Mouse (Mus musculus) spleen, postnatal 36 days (tissue): ENCODE data around the gene Ctla4.

Source experiments
- DNase-seq, 2 experiments: peaks; one replicate each; pipeline ENCODE4 v3.0.0; 2022; ENCODE audit warnings: low spot score in 2 of 2, mixed read lengths in 1 of 2

Gene Ctla4

GRCm38 (mm10) chr1:60920493-60921355, 33.9 kb downstream of the Ctla4 start:
- DNase-seq, result no peak

- DNase-seq, result no peak
These were observed 42.2 kb downstream of the Ctla4 start for GRCm38 (mm10) chr1:60929036-60929435.

GRCm38 (mm10) chr1:60930397-60930796, 43.6 kb downstream of the Ctla4 start:
- no peak for DNase-seq

- no peak for DNase-seq
These were observed 49.3 kb downstream of the Ctla4 start for GRCm38 (mm10) chr1:60935968-60936581.

GRCm38 (mm10) chr1:60936963-60937711, 50.3 kb downstream of the Ctla4 start:
- DNase-seq, result no peak

GRCm38 (mm10) chr1:60938256-60938655, 51.5 kb downstream of the Ctla4 start:
- no peak for DNase-seq

- no peak for DNase-seq
These were observed 52.2 kb downstream of the Ctla4 start for GRCm38 (mm10) chr1:60938974-60939373.

- no peak for DNase-seq
These were observed 53.2 kb downstream of the Ctla4 start for GRCm38 (mm10) chr1:60940023-60940422.

- DNase-seq, result peak in 1 of 2 experiments; percentile 27
These were observed 53.8 kb downstream of the Ctla4 start for GRCm38 (mm10) chr1:60940620-60941019.

GRCm38 (mm10) chr1:60941056-60942048, 54.6 kb downstream of the Ctla4 start:
- peak; percentile 52 to 58 for DNase-seq

GRCm38 (mm10) chr1:60942921-60943320, 56.1 kb downstream of the Ctla4 start:
- no peak for DNase-seq

GRCm38 (mm10) chr1:60945633-60946401, 59.0 kb downstream of the Ctla4 start:
- DNase-seq, result no peak

- DNase-seq, result no peak
These were observed 61.3 kb downstream of the Ctla4 start for GRCm38 (mm10) chr1:60948112-60948511.

- DNase-seq, result no peak
These were observed 66.2 kb downstream of the Ctla4 start for GRCm38 (mm10) chr1:60952958-60953357.

GRCm38 (mm10) chr1:60953686-60954085, 66.9 kb downstream of the Ctla4 start:
- no peak for DNase-seq

- DNase-seq, result peak in 1 of 2 experiments; percentile 33
These were observed 68.0 kb downstream of the Ctla4 start for GRCm38 (mm10) chr1:60954759-60955158.

GRCm38 (mm10) chr1:60955186-60955585, 68.4 kb downstream of the Ctla4 start:
- no peak for DNase-seq

GRCm38 (mm10) chr1:60956196-60956595, 69.4 kb downstream of the Ctla4 start:
- no peak for DNase-seq

- no peak for DNase-seq
These were observed 71.5 kb downstream of the Ctla4 start for GRCm38 (mm10) chr1:60958287-60958686.

- no peak for DNase-seq
These were observed 72.4 kb downstream of the Ctla4 start for GRCm38 (mm10) chr1:60959246-60959645.
